ENCODE assay signal across 7 mouse cellular contexts in the genomic region with DNA sequence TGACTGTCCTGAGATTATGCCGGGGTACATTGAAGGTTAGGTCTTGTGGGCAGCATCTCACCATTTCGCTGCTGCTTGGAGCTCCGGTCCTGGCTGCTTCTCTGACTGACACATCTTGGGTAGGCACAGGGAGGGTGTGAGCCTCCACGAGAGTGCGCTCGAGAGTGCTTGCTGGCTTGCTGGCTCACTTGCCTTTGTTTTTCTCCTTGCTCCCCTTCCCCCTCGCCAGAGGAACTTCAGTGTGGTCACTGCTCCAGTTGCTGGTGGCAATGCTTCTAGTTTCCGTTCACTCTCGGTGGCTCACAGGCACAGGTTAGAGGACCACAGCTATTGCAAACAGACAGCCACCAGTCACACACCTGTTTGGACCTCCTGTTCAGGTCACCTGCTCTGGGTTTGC. TPM values are rescaled to one million over a fixed set of nuclear protein-coding genes. Genes with fewer than 3 reads are reported as not detected.
A peak's percentile ranks its signal among the peaks of the same experiment; 100 is the strongest.
DNase-seq lines count a peak whose midpoint lies in the region; ATAC-seq lines count a peak whose summit lies in the region.

No protein-coding gene starts in this region.

- 42% methylated on average over 9 of the region's 9 CpGs for WGBS in forebrain, embryonic 16.5 days
- WGBS in midbrain, embryonic 11.5 days: 63% methylated on average over 9 of the region's 9 CpGs

- H3K4me3 ChIP-seq in forebrain, embryonic 16.5 days (replicated peaks; ENCODE audit: low read length): no peak overlapping the region
- no peak overlapping the region for H3K4me3 ChIP-seq in midbrain, embryonic 11.5 days (ENCODE audit: low read depth, low read length)

- H3K36me3 ChIP-seq in forebrain, embryonic 16.5 days (ENCODE audit: control insufficient read depth, insufficient read depth): no peaks in the 10 kb centered on the region
- no peaks in the 10 kb centered on the region for H3K36me3 ChIP-seq in midbrain, embryonic 11.5 days (ENCODE audit: control insufficient read depth, insufficient read depth, low read length)

- H3K27ac ChIP-seq in forebrain, embryonic 16.5 days (ENCODE audit: low read length): peak overlapping the region; percentile 70
- no peak overlapping the region for H3K27ac ChIP-seq in midbrain, embryonic 11.5 days (ENCODE audit: low read depth, low read length)

- DNase-seq in R1 (ENCODE audit: low read depth, low spot score): peak; percentile 31
- DNase-seq in cerebellum, adult 11 months: peak; percentile 70
- DNase-seq in layer of hippocampus, postnatal 14 days (ENCODE audit: low spot score in 2 of 2): peak; percentile 80 to 82
- no peak for DNase-seq in midbrain, embryonic 11.5 days (ENCODE audit: low spot score, missing footprints)
- no peak for DNase-seq in adrenal gland, postnatal 14 days

- 0 out of 2 replicates have a peak overlapping the region, but pooled peaks have one; percentile 12 for H3K9ac ChIP-seq in forebrain, embryonic 16.5 days (replicated peaks; ENCODE audit: low read depth, low read length)
- peak overlapping the region; percentile 12; the same call in 1 of the 2 replicates for H3K9ac ChIP-seq in midbrain, embryonic 11.5 days (ENCODE audit: low read length)

- H3K27me3 ChIP-seq in forebrain, embryonic 16.5 days (replicated peaks; ENCODE audit: control insufficient read depth, insufficient read depth, low read length): no peaks in the 10 kb centered on the region
- no peaks in the 10 kb centered on the region for H3K27me3 ChIP-seq in midbrain, embryonic 11.5 days (ENCODE audit: control insufficient read depth, insufficient read depth, low read length)

- H3K4me1 ChIP-seq in forebrain, embryonic 16.5 days (replicated peaks; ENCODE audit: control insufficient read depth, insufficient read depth, low read length): peaks cover 10% of the 10 kb centered on the region
- H3K4me1 ChIP-seq in midbrain, embryonic 11.5 days (ENCODE audit: control insufficient read depth, insufficient read depth, low read length): peaks cover 14% of the 10 kb centered on the region

- no peak overlapping the region for H3K4me2 ChIP-seq in forebrain, embryonic 16.5 days (ENCODE audit: low read length)
- H3K4me2 ChIP-seq in midbrain, embryonic 11.5 days: no peak overlapping the region

- peak; percentile 62 for ATAC-seq in forebrain, embryonic 16.5 days
- peak; percentile 10; the same call in 1 of the 2 replicates for ATAC-seq in midbrain, embryonic 11.5 days (ENCODE audit: low FRiP score)
- ATAC-seq in megakaryocyte, adult 5-6 weeks (ENCODE audit: poor library complexity, severe bottlenecking): no peak

- no peaks in the 10 kb centered on the region for H3K9me3 ChIP-seq in forebrain, embryonic 16.5 days (ENCODE audit: control insufficient read depth, low read length)
- H3K9me3 ChIP-seq in midbrain, embryonic 11.5 days (ENCODE audit: control insufficient read depth, low read length): no peaks in the 10 kb centered on the region

RNA-seq across cellular contexts. Expression of gene Pisd, which starts 43.3 kb away (rescaled TPM):
- 105 and 106 TPM in 2 replicates for polyA plus RNA-seq in forebrain, embryonic 16.5 days (2015; fragmentation: Nextera tagmentation; extraction: Ambion mirVana)
- total RNA-seq in layer of hippocampus, postnatal 14 days (2021): 10 to 100 TPM; 57.4 to 60.3 TPM
- 62.7 and 65.4 TPM in 2 replicates for polyA plus RNA-seq in midbrain, embryonic 11.5 days (2014; fragmentation: Nextera tagmentation; extraction: Ambion mirVana)
- total RNA-seq in adrenal gland, postnatal 14 days (2021): 50.9 and 61.2 TPM in 2 replicates
- total RNA-seq in megakaryocyte, adult 5-6 weeks (2015): 51.6 and 52.1 TPM in 2 replicates
- 69.5 and 81.6 TPM in 2 replicates for total RNA-seq in megakaryocyte, adult 5-6 weeks (2017)

Comparison
In these comparisons a context has a peak if more than half of its experiments do, and no peak if none do; other contexts are left out.
1. DNase-seq: peak in R1 (single experiment), cerebellum, adult 11 months (single experiment) and layer of hippocampus, postnatal 14 days (2 of 2); none in midbrain, embryonic 11.5 days (single experiment) and adrenal gland, postnatal 14 days (single experiment).